Mouse (Mus musculus) C2C12 (cell line): ENCODE measurements at regions not wholly inside any gene's neighbourhood (a gene's known extent, or its start where the extent isn't known, plus 50 kb on each side); places are given as distances from the start of the nearest gene placed in this dataset.

Experiments
- CEBPB ChIP-seq: IDR thresholded peaks from one replicate; pipeline ENCODE4 v1.6.1; 2011; ENCODE audit warnings: low read depth, mild to moderate bottlenecking, control low read depth, moderate library complexity
- CTCF ChIP-seq: IDR thresholded peaks from one replicate; pipeline ENCODE4 v1.5.1; 2011; ENCODE audit not compliant: control insufficient read depth, insufficient read depth, insufficient read length
- FOSL1 ChIP-seq: IDR thresholded peaks from one replicate; pipeline ENCODE4 v1.8.0; 2011; ENCODE audit warnings: mild to moderate bottlenecking, low read length; ENCODE audit not compliant: poor library complexity, insufficient read depth, severe bottlenecking
- MAX ChIP-seq: IDR thresholded peaks from one replicate; pipeline ENCODE4 v1.6.1; 2011; ENCODE audit warnings: mild to moderate bottlenecking, control low read depth
- MYOD1 ChIP-seq: IDR thresholded peaks from one replicate; pipeline ENCODE4 v1.6.1; 2011; ENCODE audit warnings: low read depth; ENCODE audit not compliant: control insufficient read depth, insufficient read length
- MYOG ChIP-seq: IDR thresholded peaks from one replicate; pipeline ENCODE4 v1.6.1; 2011; ENCODE audit not compliant: control insufficient read depth, insufficient read length; ENCODE audit errors: extremely low read depth
- USF1 ChIP-seq: IDR thresholded peaks from one replicate; pipeline ENCODE4 v1.6.1; 2011; ENCODE audit warnings: low read depth, mild to moderate bottlenecking, control low read depth, moderate library complexity

- TF ChIP-seq MYOD1 = no peak
- TF ChIP-seq CTCF = no peak
- TF ChIP-seq USF1 = no peak
- TF ChIP-seq MYOG = no peak
- TF ChIP-seq CEBPB = no peak
- no peak for TF ChIP-seq MAX
- TF ChIP-seq FOSL1 = no peak
These were observed 579.1 kb downstream of the Gsdmc2 start for GRCm38 (mm10) chr15:63265845-63266244.
